Mouse (Mus musculus): ENCODE results near the gene Stxbp3.

The Stxbp3 gene

GRCm38 (mm10) chr3:108764976-108765375, 75.3 kb downstream of the Stxbp3 start:
- DNase-seq (ENCODE audit: low read depth): no peak

- no peak for DNase-seq (ENCODE audit: low read depth)
These were observed 76.6 kb downstream of the Stxbp3 start for GRCm38 (mm10) chr3:108763691-108764090.

- peak; percentile 85 for DNase-seq (ENCODE audit: low read depth)
These were observed 77.7 kb downstream of the Stxbp3 start for GRCm38 (mm10) chr3:108762597-108763111.

- DNase-seq (ENCODE audit: low read depth): peak; percentile 85
These were observed 80.5 kb downstream of the Stxbp3 start for GRCm38 (mm10) chr3:108759566-108760420.

- DNase-seq (ENCODE audit: low read depth): no peak
These were observed 82.8 kb downstream of the Stxbp3 start for GRCm38 (mm10) chr3:108757570-108757969.

- DNase-seq (ENCODE audit: low read depth): no peak
These were observed 84.2 kb downstream of the Stxbp3 start for GRCm38 (mm10) chr3:108756131-108756530.

GRCm38 (mm10) chr3:108755542-108755941, 84.8 kb downstream of the Stxbp3 start:
- no peak for DNase-seq (ENCODE audit: low read depth)

- DNase-seq (ENCODE audit: low read depth): no peak
These were observed 85.8 kb downstream of the Stxbp3 start for GRCm38 (mm10) chr3:108754541-108754940.

GRCm38 (mm10) chr3:108751691-108752090, 88.6 kb downstream of the Stxbp3 start:
- no peak for DNase-seq (ENCODE audit: low read depth)

- DNase-seq (ENCODE audit: low read depth): no peak
These were observed 89.3 kb downstream of the Stxbp3 start for GRCm38 (mm10) chr3:108751061-108751460.

- DNase-seq (ENCODE audit: low read depth): no peak
These were observed 96.3 kb downstream of the Stxbp3 start for GRCm38 (mm10) chr3:108744060-108744459.

Measured in fibroblast of lung, adult 2 months (primary cell).